Mouse (Mus musculus): ENCODE measurements around the gene Fbxo10.
"Not testable (repeated sequence)": the region's sequence is repeated elsewhere in the genome, so short reads cannot be mapped to it uniquely, and the experiment has no call there.

The Fbxo10 gene

DNA sequence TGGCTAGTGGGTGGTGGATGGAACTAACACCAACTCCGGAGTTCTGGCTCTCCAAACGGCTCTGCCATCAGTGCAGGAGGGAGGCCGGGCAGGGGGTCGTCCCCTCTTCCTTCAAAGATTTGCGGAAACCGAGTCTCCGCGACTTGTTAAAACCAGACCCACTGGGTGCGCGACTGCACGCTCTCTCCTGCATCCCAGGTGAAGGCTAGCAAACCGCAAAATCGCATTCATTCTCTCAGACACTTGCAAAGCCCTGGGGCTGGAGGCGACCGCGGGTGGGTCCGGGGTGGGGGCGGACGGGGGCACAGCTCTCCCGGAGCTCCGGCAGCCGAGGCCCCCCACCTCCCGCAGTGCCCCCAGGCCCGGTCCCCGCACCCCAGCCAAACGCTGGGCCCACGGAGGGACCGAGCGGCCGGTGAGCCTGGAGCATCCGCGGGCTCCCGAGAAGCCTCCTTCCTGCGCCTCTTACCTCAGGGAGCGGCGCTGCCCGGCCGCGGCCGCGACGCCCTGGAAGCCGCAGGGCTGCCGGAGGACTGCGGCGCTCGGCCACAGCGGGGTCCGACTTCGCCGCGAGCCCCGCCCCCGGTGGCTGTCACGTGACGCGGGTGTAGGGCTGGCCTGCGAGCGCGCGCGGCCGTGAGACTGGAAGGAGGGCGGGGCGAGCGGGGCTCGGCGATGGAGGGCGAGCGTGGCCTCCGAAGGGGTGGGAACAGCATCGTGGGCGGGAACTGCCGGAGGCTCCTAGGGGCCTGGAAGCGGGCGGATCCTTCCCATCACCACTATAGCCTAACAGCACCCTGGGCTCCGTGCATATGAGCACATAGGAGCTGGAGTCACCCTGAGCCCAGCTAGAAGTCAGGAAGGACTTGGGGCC, at the start of gene Fbxo10:
Gene Fbxo10 (minus strand): TSS at position 584 of the 874 bp plus-strand sequence.
- DNase-seq (ENCODE audit: low read depth, low spot score): peak; percentile 93

DNA sequence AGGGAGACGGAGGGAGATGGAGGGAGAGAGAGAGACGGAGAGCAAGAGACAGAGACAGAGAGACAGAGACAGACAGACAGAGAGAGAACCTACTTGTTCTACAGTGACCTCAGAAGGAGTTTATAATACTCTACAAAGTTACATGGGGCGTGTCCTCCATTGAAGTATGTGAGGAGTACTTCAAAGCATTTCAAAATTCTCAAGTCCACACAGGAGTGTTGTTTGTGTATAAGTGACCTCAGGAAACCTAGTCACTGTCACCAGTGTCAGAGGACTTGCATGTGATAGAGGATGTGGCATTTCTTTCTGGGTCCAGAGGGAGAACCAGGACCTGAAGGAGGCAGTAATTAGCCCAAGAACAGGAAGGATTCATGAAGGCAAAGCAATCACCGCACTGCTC, 46.6 kb upstream of the Fbxo10 start:
- DNase-seq (ENCODE audit: low read depth, low spot score): no peak

DNA sequence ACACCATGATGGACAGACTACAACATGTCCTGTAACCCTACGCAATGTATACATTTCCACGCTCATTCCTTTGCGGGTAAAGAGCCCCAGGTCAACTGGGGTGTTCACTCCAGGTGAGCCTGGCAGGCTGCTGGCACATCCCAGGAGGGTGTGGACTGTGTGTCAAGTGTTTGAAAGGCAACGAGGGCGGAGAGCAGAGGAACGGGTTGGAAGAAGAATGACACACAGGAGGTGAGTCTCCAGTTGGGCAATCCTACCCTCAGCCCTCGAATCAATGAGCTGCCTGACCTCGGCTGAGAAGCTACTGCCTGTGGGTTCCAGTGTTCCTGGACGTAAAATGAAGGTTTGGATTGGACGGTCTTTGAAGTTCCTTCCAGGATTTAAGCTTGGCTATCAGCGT, 36.9 kb upstream of the Fbxo10 start:
- DNase-seq (ENCODE audit: low read depth, low spot score): no peak

DNA sequence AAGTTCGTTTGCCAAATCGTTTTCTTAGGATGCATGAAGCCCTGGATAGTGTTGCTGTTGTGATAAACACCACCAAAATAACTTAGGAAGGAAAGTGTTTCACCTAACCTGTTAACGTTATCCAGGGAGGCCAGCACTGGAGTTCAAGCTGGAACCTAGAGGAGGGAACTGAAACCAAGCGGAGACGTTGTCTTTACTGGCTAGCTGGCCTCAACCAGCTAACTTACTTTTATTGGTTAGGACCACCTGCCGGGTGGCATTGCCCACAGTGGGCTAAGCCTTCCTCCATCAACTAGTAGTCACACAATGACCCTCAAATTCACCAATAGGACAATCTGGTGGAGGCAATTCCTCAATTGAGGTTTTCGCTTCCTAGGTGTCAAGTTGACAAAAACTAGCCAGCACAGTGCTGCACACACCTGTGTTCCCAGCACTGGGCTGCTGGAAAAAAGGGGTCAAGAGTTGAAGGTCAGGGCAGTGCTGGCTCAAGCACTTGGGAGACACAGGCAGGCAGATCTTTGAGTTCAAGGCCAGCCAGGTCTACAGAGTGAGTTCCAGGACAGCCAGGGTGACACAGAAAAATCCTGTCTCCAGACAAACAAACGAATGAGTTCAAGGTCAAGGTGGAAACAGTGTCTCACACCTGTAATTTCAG, 24.2 kb upstream of the Fbxo10 start:
- peak; percentile 81 for DNase-seq (ENCODE audit: low read depth, low spot score)

DNA sequence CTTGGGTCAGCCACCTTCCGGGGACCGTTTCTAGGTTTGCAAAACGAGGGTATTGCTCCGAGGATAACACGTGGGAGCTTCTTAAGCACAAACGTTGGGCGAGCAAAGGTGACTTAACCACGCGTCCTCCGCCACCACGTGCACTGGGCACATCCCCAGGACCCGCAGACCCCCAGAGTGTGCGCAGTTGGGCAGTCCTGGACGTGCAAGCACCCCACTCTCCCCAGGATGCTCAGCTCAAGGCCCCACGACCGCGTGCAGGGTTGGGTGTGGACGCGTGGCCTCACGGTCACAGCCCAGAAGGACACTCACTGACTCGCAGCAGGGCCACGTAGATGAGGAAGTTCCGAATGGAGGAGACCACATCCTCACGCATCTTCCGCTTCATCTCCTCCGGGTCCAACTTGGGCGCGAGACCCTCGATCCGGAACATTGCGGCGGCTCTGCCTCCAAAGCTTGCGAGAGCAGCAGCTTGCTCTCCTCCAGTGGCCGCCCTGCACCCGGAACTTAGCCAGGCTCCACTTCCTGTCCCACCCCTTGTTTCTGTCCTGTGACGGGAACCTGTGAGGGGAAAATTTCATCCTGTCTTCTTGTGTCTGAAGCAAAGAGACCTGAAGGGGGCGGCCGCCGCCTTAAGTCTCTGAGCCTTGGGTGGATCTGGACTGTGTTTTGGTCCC, 23.3 kb upstream of the Fbxo10 start, which contains the start of gene Tomm5:
Gene Tomm5 (minus strand): TSS at position 514 of the 677 bp plus-strand sequence.
- peak; percentile 97 for DNase-seq (ENCODE audit: low read depth, low spot score)

DNA sequence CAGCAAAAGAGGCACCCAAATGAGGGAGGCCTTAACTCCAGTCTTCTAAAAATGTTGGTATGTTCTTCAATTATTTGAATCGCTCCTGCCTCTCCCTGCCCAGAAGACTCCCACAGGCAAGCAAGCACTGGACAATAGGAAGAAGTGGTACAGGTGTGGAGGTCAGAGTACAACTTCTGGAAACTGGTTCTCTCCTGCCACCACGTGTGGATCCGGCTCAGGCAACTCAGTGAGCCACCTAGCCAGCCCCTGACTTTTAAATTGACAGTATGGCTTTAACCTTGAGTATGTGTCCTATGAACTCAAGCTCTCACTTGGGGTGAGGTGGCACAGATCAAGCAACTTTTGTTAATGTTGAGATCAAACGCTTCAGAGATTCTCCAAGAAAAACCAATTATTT, 22.7 kb upstream of the Fbxo10 start:
- peak; percentile 41 for DNase-seq (ENCODE audit: low read depth, low spot score)

DNA sequence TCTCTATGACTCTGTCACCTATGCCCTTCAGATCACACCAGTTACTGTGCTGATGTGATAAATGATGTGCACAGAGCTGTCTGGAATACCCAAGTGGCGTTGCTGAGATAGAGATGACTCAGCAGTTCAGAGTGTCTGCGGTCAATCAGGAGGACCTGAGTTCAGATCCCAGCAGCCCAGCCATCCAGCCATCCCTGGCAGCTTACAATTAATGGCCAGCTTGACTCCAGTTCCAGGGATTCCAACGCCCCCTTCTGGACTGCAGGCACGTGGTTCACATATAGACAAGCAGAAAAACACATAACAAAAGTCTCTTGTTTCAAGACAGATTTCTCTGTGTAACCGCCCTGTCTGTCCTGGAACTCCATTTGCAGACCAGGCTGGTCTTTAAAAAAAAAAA, 22.0 kb upstream of the Fbxo10 start:
- peak; percentile 74 for DNase-seq (ENCODE audit: low read depth, low spot score)

DNA sequence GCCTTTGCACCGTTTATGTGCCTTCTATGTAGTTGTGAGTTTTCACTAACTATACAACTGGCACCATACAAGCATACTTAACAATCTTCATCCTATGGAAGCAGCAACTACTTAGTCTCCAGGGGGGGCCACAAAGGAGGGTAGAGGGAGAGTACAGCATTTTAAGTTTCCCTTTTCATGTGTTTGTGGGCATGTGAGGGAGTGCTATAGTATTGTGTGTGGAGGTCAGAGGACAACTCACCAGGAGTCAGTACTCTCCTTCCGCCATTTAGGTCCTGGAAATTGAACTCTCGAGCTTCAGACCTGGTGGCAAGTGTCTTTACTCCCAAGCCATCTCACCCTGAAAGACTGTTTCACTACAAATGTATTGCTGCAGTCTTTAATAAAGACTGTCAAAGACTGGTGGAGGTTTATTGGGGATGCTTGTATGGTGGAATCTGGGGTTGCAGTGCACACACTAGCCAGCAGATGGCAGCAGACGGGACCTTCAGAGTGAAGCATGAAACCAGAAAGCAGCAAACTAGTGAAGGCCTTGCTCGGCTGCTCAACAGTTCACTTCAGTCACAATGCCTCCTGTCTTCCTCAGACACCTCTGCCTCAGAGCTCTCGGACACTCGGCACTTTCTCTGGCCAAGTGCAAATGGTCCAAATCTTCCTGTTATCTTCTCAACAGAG, 12.9 kb upstream of the Fbxo10 start:
- DNase-seq (ENCODE audit: low read depth, low spot score): peak; percentile 71

DNA sequence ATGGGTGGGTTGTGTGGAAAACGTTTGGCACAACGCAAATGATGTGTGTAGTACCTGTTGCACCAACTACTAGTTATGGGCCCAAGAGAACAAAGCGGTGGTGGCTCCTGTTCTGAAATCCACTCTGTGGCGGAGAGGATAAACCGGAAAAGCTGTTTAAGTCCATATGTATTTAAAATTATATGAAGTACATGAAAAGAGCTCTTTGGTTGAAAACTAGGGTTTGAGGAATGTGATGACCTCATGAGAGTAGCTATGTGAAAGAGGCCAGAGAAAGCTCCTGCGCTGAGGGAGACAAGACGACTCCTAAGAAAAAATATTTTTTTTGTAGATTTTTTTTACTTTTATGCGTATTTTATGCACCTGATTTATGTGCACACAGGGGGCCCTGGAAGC, 489 bp upstream of the Fbxo10 start:
- DNase-seq (ENCODE audit: low read depth, low spot score): no peak

DNA sequence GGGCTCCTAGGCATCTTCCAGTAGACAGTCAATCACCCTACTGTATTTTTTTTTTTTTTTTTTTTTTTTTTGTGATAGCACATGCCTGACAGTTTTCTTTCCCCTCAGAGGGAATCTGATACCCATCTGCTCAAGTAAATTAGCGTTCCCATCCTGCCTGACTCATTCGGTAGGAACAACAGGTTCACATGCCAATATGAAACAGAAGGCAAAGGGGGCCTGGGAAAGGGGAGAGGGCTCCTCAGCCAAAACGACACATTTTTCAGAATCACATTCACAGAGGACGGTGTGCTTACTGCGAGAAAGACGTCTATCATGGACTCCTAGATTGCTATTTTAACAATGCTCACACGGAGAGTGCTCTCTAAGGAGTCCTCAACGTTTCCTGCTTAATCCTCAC, 917 bp downstream of the Fbxo10 start:
- DNase-seq (ENCODE audit: low read depth, low spot score): no peak

DNA sequence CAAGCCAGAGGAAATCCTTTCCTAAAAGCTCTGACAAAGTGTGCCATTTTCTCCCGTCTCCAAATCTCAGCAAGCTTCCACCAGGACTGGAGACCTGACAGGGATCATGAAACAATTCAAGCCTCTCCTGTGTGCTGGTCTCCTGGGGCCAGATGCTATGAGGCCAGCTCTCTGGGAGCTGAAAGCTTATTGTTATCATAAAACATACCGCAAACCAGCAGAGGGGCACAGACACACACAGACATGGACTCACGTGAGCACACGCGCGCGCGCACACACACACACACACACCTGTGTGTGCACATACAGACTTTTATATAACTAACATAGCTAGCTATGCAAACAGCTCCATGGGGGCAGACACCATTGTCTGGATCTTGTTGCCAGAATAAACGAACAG, 1.5 kb downstream of the Fbxo10 start:
- no peak for DNase-seq (ENCODE audit: low read depth, low spot score)

DNA sequence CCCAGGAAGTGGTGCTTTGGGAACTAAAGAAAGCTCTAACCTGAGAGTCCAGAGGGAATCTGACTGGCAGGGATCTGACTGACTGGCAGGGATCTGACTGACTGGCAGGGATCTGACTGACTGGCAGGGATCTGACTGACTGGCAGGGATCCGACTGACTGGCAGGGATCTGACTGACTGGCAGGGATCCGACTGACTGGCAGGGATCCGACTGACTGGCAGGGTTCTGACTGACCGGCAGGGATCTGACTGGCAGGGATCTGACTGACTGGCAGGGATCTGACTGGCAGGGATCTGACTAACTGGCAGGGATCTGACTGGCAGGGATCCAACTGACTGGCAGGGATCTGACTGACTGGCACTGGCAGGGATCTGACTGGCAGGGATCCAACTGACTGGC, 3.4 kb downstream of the Fbxo10 start:
- not testable (repeated sequence) for DNase-seq (ENCODE audit: low read depth, low spot score)

DNA sequence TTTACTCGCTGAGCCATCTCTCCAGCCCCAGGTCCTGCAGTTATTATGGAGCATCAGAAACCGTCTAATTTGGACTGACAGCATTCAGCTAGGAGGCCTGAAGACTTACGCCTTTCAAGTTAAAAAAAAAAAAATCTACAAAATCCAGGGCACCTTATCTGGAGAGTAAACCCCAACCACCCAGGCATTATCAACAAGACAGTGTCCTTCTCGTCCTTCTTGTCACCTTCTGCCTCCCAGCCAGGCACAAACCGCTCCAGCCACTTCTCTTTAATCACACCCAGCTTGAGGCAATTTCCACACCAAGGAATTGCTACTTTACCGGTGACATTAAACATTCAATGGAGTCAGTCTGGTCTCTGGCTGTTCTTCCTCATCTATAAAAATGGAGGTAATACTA, 10.9 kb downstream of the Fbxo10 start:
- no peak for DNase-seq (ENCODE audit: low read depth, low spot score)

DNA sequence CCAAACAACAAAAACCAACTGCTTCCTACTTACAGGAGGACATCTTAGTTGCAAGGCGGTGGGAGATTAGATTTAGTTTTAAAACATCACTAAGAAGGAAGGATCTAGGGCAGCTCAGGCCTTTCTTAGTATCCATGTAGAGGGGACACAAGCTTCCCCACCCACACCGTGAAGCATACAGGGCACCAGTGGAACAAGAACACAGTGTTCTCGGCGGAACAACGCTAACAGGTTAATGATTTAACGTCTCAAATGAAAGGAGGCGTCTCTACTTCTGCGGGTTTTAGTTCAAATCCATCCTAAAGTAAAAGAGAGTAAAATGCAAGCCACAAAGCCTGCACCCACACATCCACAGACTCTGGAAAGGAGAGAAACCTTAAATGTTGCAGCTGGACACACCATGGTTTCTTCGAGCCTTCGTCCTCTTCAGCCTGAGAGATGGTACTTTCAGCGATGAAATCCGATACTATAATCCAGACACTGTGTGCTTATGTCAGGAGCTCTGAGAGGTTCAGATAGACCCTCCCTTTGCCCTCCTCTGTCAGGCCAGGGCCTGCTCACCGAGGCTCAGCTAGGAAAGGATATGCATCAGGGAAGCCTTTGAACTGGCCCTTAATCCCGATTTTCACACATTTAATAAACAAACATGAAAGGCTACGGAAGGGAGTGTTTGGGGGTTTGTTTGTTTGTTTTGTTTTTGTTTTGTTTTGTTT, 12.0 kb downstream of the Fbxo10 start:
- DNase-seq (ENCODE audit: low read depth, low spot score): no peak

DNA sequence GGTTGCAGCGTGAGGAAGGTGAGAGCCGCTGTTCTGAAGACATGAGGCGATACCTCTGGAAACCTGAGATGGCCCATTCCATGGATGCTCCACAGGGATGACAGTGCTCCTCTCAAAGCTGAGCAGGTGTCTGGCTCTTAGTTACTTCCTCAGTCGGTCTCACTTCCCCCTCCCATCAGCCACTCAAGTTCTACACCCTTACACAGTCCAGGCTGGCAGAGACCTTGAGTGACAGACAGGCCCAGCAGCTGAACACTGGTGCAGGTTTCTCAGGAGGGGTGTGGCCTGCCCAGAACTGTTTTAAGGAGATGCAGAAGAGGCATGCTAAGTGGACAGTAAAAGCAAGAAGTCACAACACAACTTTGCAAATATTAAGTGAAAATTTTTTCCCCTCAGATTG, 16.7 kb downstream of the Fbxo10 start:
- DNase-seq (ENCODE audit: low read depth, low spot score): no peak

DNA sequence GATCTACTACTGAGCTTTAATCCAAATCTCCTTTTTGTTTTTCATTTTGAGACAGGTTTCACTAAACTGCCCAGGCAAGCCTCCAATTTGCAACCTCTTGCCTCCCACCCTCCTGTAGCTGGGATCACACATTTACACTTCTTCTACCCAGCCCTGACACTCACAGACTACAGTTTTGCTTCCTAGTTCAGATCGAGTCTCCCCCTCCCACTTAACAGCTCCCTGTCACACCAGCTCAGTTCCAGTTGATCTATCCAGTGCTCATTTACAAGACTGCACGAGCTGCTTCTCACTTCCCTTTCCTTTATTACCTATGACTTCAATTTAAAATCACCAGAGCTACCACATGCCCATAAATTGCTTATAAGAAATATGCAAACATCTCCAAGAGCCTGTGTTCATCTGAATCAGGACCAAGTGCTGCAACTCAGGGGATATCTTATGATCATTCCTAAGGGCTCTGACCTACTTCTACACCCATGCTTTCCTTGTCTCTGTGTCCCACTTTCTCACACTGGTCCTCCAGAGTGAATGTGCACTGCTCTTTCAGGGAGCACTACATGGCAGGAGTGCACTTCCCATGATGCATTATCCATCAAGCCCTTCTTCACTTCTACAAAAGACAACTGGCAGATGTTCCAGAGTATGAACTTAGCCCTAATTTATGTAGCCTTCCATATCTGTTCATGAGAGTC, 18.2 kb downstream of the Fbxo10 start:
- DNase-seq (ENCODE audit: low read depth, low spot score): no peak

DNA sequence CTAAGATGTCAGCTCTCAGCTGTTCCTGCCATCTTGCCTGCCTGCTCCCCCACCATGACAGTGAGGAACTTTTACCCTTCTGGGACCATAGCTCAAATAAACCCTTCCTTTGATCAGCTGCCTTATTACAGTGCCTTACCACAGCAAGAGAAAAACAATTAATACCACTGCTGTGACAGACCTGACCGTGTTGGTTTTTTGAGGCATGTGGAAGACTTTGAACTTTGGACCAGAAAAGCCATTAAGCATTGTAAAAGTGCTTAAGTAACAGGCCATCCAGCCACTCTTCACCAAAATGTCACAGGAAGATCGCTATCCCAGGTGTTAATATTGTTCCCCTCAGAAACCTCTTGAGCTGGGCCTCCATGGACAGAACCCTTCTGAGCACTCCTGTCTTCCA, 19.8 kb downstream of the Fbxo10 start:
- DNase-seq (ENCODE audit: low read depth, low spot score): no peak

DNA sequence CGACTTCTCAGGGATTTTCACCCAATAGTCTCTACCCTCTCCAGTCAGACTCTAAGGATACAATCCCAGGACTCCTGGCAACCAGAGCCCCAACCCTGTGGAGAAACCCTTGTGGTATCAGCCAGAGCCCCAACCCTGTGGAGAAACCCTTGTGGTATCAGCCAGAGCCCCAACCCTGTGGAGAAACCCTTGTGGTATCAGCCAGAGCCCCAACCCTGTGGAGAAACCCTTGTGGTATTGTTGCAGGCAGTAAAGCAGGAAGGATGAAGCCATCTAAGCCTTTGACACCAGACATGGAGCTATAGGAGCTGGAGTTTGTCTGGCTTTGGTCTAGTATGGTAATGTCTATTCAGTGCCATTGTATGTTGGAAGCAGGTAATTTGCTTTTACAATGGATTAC, 20.6 kb downstream of the Fbxo10 start:
- not testable (repeated sequence) for DNase-seq (ENCODE audit: low read depth, low spot score)

DNA sequence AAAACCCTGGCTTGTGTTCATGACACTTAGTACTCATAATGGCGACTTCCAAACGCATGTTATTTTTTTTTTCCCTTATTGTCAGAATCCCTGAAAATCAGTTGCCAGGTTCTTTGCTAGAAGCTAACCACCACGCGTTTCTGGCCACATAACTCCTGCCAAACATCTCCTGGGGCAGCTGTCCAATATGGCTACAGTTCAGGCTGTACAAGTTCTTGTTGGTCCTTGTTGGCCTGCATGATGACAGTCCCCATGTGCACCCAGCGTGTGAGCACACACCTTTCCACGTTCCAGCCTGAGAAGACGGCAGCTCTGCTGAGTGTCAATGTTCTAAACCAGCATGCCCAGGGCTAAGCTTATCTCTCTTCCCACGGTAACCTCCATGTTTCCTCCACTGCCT, 29.0 kb downstream of the Fbxo10 start:
- DNase-seq (ENCODE audit: low read depth, low spot score): no peak

DNA sequence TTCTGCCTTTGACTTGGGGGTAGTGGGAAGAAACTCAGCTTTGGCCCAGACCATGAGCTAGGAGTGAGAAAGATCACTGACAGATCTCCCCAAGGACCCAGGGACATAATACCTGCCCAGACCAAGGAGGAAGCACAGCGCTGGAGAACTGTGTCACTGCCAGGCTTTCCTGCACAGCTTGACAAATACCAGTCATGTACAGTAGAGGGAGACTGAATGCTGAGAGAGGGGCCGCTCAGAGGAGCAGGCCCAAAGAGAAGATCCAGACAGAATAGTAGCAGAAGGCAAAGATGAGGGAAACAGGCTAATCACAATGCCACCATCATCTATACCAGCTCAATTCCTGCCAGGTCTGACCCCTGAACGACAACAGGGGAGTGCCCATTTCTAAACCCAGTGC, 29.5 kb downstream of the Fbxo10 start:
- DNase-seq (ENCODE audit: low read depth, low spot score): peak; percentile 30

DNA sequence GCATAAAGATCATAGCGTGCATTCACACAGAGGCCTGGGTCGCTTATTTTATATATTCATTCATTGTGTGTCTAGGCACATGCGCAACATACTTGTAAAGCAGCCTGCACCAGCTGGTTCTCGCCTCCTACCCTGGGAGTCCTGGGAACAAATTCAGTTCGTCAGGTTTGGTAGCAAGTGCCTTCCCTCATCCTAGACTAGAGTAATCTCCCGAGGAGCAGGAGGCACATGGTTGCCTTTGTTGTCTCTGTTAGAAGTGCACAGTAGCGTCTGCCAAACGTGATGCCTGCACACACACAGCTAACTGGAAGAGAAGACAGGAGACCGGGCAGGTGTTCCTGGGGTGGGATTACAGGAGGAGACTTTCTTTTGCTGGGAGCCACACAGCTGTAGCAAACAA, 36.4 kb downstream of the Fbxo10 start:
- DNase-seq (ENCODE audit: low read depth, low spot score): no peak
